Mouse (Mus musculus): Measurements from ENCODE around the gene Msx3. TPM values are rescaled to one million over a fixed set of nuclear protein-coding genes. Genes with fewer than 3 reads are reported as not detected.

The Msx3 gene
- polyA plus RNA-seq, 1 experiment from 2014 or later: 6.6 TPM

GRCm38 (mm10) chr7:140042728-140043127, 6.2 kb downstream of the Msx3 start:
- no peak overlapping the region for H3K4me3 ChIP-seq (ENCODE audit: low read depth, low read length)
- no peak overlapping the region for H3K4me2 ChIP-seq (ENCODE audit: low read depth, low read length)
- peaks cover 14% of the 10 kb centered on the region for H3K36me3 ChIP-seq (ENCODE audit: control insufficient read depth, insufficient read depth, low read length)
- H3K9me3 ChIP-seq (ENCODE audit: control insufficient read depth, low read length): no peaks in the 10 kb centered on the region
- no peak for ATAC-seq (ENCODE audit: low read depth)
- H3K27me3 ChIP-seq (ENCODE audit: control insufficient read depth, insufficient read depth, low read length): peaks cover 5% of the 10 kb centered on the region; the same call in 1 of the 2 replicates
- peaks cover 4% of the 10 kb centered on the region for H3K4me1 ChIP-seq (ENCODE audit: control insufficient read depth, insufficient read depth, low read length)
- 62% methylated on average over 3 of the region's 3 CpGs for WGBS
- H3K27ac ChIP-seq (ENCODE audit: low read depth, low read length): no peak overlapping the region
- H3K9ac ChIP-seq (replicated peaks; ENCODE audit: low read depth, low read length): no peak overlapping the region

GRCm38 (mm10) chr7:140037171-140037555, 11.7 kb downstream of the Msx3 start:
- ATAC-seq (ENCODE audit: low read depth): peak; percentile 5; the same call in 1 of the 2 replicates

GRCm38 (mm10) chr7:140036281-140037170, 12.4 kb downstream of the Msx3 start, which contains the start of the genes Zfp511 and Tubgcp2:
Gene Zfp511, plus strand, starts transcription at chr7:140036391.
Gene Tubgcp2, minus strand, starts transcription at chr7:140036669.
- H3K4me2 ChIP-seq (ENCODE audit: low read depth, low read length): peak within 1 kb of the TSS; percentile 68
- peak within 1 kb of the TSS; percentile 92 for H3K27ac ChIP-seq (ENCODE audit: low read depth, low read length)
- H3K9ac ChIP-seq (replicated peaks; ENCODE audit: low read depth, low read length): peak within 1 kb of the TSS; percentile 88
- H3K4me3 ChIP-seq (ENCODE audit: low read depth, low read length): peak within 1 kb of the TSS; percentile 89
- H3K36me3 ChIP-seq (ENCODE audit: control insufficient read depth, insufficient read depth, low read length): peaks cover 33% of the 10 kb centered on the region
- no peaks in the 10 kb centered on the region for H3K27me3 ChIP-seq (ENCODE audit: control insufficient read depth, insufficient read depth, low read length)
- H3K9me3 ChIP-seq (ENCODE audit: control insufficient read depth, low read length): no peaks in the 10 kb centered on the region
- peaks cover 9% of the 10 kb centered on the region for H3K4me1 ChIP-seq (ENCODE audit: control insufficient read depth, insufficient read depth, low read length)
- ATAC-seq (ENCODE audit: low read depth): peak; percentile 96
- 2% methylated on average over 62 of the region's 69 CpGs for WGBS

More at GRCm38 (mm10) chr7:140037171-140037555, 11.7 kb downstream of the Msx3 start:
- H3K4me3 ChIP-seq (ENCODE audit: low read depth, low read length): peak overlapping the region; percentile 89
- H3K27me3 ChIP-seq (ENCODE audit: control insufficient read depth, insufficient read depth, low read length): no peaks in the 10 kb centered on the region
- peaks cover 9% of the 10 kb centered on the region for H3K4me1 ChIP-seq (ENCODE audit: control insufficient read depth, insufficient read depth, low read length)
- no peaks in the 10 kb centered on the region for H3K9me3 ChIP-seq (ENCODE audit: control insufficient read depth, low read length)
- 60% methylated on average over 3 of the region's 3 CpGs for WGBS
- H3K4me2 ChIP-seq (ENCODE audit: low read depth, low read length): peak overlapping the region; percentile 68
- no peak overlapping the region for H3K27ac ChIP-seq (ENCODE audit: low read depth, low read length)
- H3K9ac ChIP-seq (replicated peaks; ENCODE audit: low read depth, low read length): peak overlapping the region; percentile 88
- H3K36me3 ChIP-seq (ENCODE audit: control insufficient read depth, insufficient read depth, low read length): peaks cover 27% of the 10 kb centered on the region

GRCm38 (mm10) chr7:140035456-140035855, 13.4 kb downstream of the Msx3 start:
- Histone ChIP-seq H3K4me3 (ENCODE audit: low read depth, low read length) (peak overlapping the region; percentile 89), H3K36me3 (ENCODE audit: control insufficient read depth, insufficient read depth, low read length) (peaks cover 36% of the 10 kb centered on the region), H3K9ac (replicated peaks; ENCODE audit: low read depth, low read length) (peak overlapping the region; percentile 88), H3K27ac (ENCODE audit: low read depth, low read length) (no peak overlapping the region; the same call in 1 of the 2 replicates), H3K4me2 (ENCODE audit: low read depth, low read length) (peak overlapping the region; percentile 68), H3K4me1 (ENCODE audit: control insufficient read depth, insufficient read depth, low read length) (peaks cover 9% of the 10 kb centered on the region), H3K27me3 (ENCODE audit: control insufficient read depth, insufficient read depth, low read length) (no peaks in the 10 kb centered on the region), H3K9me3 (ENCODE audit: control insufficient read depth, low read length) (no peaks in the 10 kb centered on the region)
- WGBS: 24% methylated on average over 7 of the region's 7 CpGs
- ATAC-seq (ENCODE audit: low read depth): no peak

- Histone ChIP-seq H3K9ac (replicated peaks; ENCODE audit: low read depth, low read length) (no peak overlapping the region), H3K27me3 (ENCODE audit: control insufficient read depth, insufficient read depth, low read length) (no peaks in the 10 kb centered on the region), H3K4me3 (ENCODE audit: low read depth, low read length) (no peak overlapping the region), H3K36me3 (ENCODE audit: control insufficient read depth, insufficient read depth, low read length) (peaks cover 44% of the 10 kb centered on the region), H3K27ac (ENCODE audit: low read depth, low read length) (no peak overlapping the region), H3K4me2 (ENCODE audit: low read depth, low read length) (no peak overlapping the region), H3K9me3 (ENCODE audit: control insufficient read depth, low read length) (no peaks in the 10 kb centered on the region), H3K4me1 (ENCODE audit: control insufficient read depth, insufficient read depth, low read length) (peaks cover 9% of the 10 kb centered on the region)
- ATAC-seq (ENCODE audit: low read depth): no peak
- 98% methylated on average over 9 of the region's 9 CpGs for WGBS
These were observed 15.5 kb downstream of the Msx3 start for GRCm38 (mm10) chr7:140033386-140033785.

GRCm38 (mm10) chr7:140032366-140032765, 16.5 kb downstream of the Msx3 start:
- H3K4me2 ChIP-seq (ENCODE audit: low read depth, low read length): no peak overlapping the region
- H3K36me3 ChIP-seq (ENCODE audit: control insufficient read depth, insufficient read depth, low read length): peaks cover 49% of the 10 kb centered on the region
- H3K27ac ChIP-seq (ENCODE audit: low read depth, low read length): no peak overlapping the region
- peaks cover 9% of the 10 kb centered on the region for H3K4me1 ChIP-seq (ENCODE audit: control insufficient read depth, insufficient read depth, low read length)
- WGBS: 96% methylated on average over 10 of the region's 10 CpGs
- ATAC-seq (ENCODE audit: low read depth): no peak
- H3K9ac ChIP-seq (replicated peaks; ENCODE audit: low read depth, low read length): no peak overlapping the region
- no peaks in the 10 kb centered on the region for H3K27me3 ChIP-seq (ENCODE audit: control insufficient read depth, insufficient read depth, low read length)
- H3K9me3 ChIP-seq (ENCODE audit: control insufficient read depth, low read length): no peaks in the 10 kb centered on the region
- no peak overlapping the region for H3K4me3 ChIP-seq (ENCODE audit: low read depth, low read length)

GRCm38 (mm10) chr7:140031771-140032170, 17.1 kb downstream of the Msx3 start:
- 96% methylated on average over 12 of the region's 12 CpGs for WGBS

GRCm38 (mm10) chr7:140011336-140011735, 37.6 kb downstream of the Msx3 start:
- ATAC-seq (ENCODE audit: low read depth): no peak
- peaks cover 8% of the 10 kb centered on the region for H3K36me3 ChIP-seq (ENCODE audit: control insufficient read depth, insufficient read depth, low read length)
- no peak overlapping the region for H3K4me3 ChIP-seq (ENCODE audit: low read depth, low read length)
- WGBS: 97% methylated on average over 17 of the region's 17 CpGs
- no peaks in the 10 kb centered on the region for H3K9me3 ChIP-seq (ENCODE audit: control insufficient read depth, low read length)
- H3K4me2 ChIP-seq (ENCODE audit: low read depth, low read length): no peak overlapping the region
- H3K4me1 ChIP-seq (ENCODE audit: control insufficient read depth, insufficient read depth, low read length): no peaks in the 10 kb centered on the region
- H3K27ac ChIP-seq (ENCODE audit: low read depth, low read length): no peak overlapping the region
- H3K9ac ChIP-seq (replicated peaks; ENCODE audit: low read depth, low read length): no peak overlapping the region
- H3K27me3 ChIP-seq (ENCODE audit: control insufficient read depth, insufficient read depth, low read length): no peaks in the 10 kb centered on the region

More at GRCm38 (mm10) chr7:140031771-140032170, 17.1 kb downstream of the Msx3 start:
- H3K4me2 ChIP-seq (ENCODE audit: low read depth, low read length): no peak overlapping the region
- H3K9me3 ChIP-seq (ENCODE audit: control insufficient read depth, low read length): no peaks in the 10 kb centered on the region
- H3K27me3 ChIP-seq (ENCODE audit: control insufficient read depth, insufficient read depth, low read length): no peaks in the 10 kb centered on the region
- ATAC-seq (ENCODE audit: low read depth): no peak
- H3K9ac ChIP-seq (replicated peaks; ENCODE audit: low read depth, low read length): no peak overlapping the region
- H3K4me3 ChIP-seq (ENCODE audit: low read depth, low read length): no peak overlapping the region
- peaks cover 49% of the 10 kb centered on the region for H3K36me3 ChIP-seq (ENCODE audit: control insufficient read depth, insufficient read depth, low read length)
- H3K27ac ChIP-seq (ENCODE audit: low read depth, low read length): no peak overlapping the region
- peaks cover 3% of the 10 kb centered on the region for H3K4me1 ChIP-seq (ENCODE audit: control insufficient read depth, insufficient read depth, low read length)

GRCm38 (mm10) chr7:140007781-140008180, 41.1 kb downstream of the Msx3 start:
- 95% methylated on average over 9 of the region's 9 CpGs for WGBS

More at GRCm38 (mm10) chr7:140007781-140008180, 41.1 kb downstream of the Msx3 start:
- Histone ChIP-seq H3K4me2 (ENCODE audit: low read depth, low read length) (no peak overlapping the region), H3K9ac (replicated peaks; ENCODE audit: low read depth, low read length) (no peak overlapping the region), H3K27ac (ENCODE audit: low read depth, low read length) (no peak overlapping the region), H3K9me3 (ENCODE audit: control insufficient read depth, low read length) (no peaks in the 10 kb centered on the region), H3K4me3 (ENCODE audit: low read depth, low read length) (no peak overlapping the region), H3K27me3 (ENCODE audit: control insufficient read depth, insufficient read depth, low read length) (no peaks in the 10 kb centered on the region), H3K36me3 (ENCODE audit: control insufficient read depth, insufficient read depth, low read length) (peaks cover 31% of the 10 kb centered on the region), H3K4me1 (ENCODE audit: control insufficient read depth, insufficient read depth, low read length) (no peaks in the 10 kb centered on the region)
- no peak for ATAC-seq (ENCODE audit: low read depth)

Data from neural tube, embryonic 14.5 days (tissue).